Mouse (Mus musculus) brain, embryonic 14.5 days (tissue): ENCODE results near the gene Slc2a5.

Source experiments
- CTCF ChIP-seq: fragments of 200-500 bp; IDR thresholded peaks from 2 replicates; pipeline ENCODE4 v1.5.1; 2012; ENCODE audit warnings: inconsistent platforms, mild to moderate bottlenecking, moderate library complexity, borderline replicate concordance; ENCODE audit not compliant: insufficient read depth, insufficient read length; ENCODE audit errors: extremely low read depth
- POLR2A ChIP-seq: fragments of 200-500 bp; IDR thresholded peaks from 2 replicates; pipeline ENCODE4 v1.6.1; 2012; ENCODE audit warnings: mild to moderate bottlenecking, inconsistent platforms, borderline replicate concordance; ENCODE audit not compliant: poor library complexity, insufficient read depth, insufficient read length, severe bottlenecking; ENCODE audit errors: extremely low read depth

GRCm38 (mm10) chr4:150174027-150174426, 54.9 kb downstream of the Slc2a5 start:
- TF ChIP-seq CTCF: peak; percentile 30; the same call in 1 of the 2 replicates
- no peak for TF ChIP-seq POLR2A
